Mouse (Mus musculus): Measurements from ENCODE around the gene Tkt. TPM values are rescaled to one million over a fixed set of nuclear protein-coding genes. Genes with fewer than 3 reads are reported as not detected.

The Tkt gene
- total RNA-seq, 2 experiments from 2014 or later = 195 to 517 TPM

GRCm38 (mm10) chr14:30584077-30584476 lies 35.9 kb downstream of the Tkt start:
- no peak for ATAC-seq (ENCODE audit: poor library complexity, severe bottlenecking)

DNA sequence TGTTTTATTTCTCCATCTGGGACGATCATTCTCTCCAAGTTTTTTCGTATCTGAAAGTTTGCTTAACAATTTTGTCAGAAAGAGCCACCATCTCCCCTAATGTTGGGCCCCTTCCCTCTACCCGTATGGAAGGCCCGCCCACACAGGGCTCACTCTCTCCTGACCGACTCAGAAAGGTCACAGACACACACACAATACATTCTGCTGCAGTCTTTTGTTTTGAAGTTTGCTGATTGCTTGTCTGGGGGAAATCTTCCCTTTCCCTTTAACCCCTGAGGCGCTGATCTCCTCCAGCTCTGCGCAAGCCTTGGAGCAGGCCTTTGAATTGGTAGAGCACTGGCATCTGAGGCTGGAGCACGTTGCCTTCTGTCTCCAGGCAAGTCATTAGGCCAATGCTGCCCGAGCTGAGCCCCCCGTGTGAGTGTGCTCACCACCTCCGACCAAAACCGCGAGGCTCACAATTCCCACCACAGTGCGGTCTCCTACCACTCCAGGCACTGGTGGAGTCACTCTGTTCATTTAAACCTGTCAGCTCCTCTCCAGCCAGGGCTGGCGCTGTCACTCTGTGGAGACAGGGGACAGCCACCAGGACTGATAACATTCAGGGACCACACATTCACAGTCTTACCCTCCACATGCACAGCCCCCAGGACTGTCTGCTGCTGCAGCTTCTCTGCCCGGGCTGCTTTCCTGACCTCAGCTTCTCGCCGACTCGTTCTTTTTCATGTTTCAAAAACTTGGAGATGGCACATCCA lies 36.5 kb downstream of the Tkt start:
- no peak for ATAC-seq (ENCODE audit: poor library complexity, severe bottlenecking)

GRCm38 (mm10) chr14:30585323-30585722 lies 37.2 kb downstream of the Tkt start:
- no peak for ATAC-seq (ENCODE audit: poor library complexity, severe bottlenecking)

- ATAC-seq (ENCODE audit: poor library complexity, severe bottlenecking) = no peak
These were observed 38.8 kb downstream of the Tkt start for GRCm38 (mm10) chr14:30586780-30587461.

DNA sequence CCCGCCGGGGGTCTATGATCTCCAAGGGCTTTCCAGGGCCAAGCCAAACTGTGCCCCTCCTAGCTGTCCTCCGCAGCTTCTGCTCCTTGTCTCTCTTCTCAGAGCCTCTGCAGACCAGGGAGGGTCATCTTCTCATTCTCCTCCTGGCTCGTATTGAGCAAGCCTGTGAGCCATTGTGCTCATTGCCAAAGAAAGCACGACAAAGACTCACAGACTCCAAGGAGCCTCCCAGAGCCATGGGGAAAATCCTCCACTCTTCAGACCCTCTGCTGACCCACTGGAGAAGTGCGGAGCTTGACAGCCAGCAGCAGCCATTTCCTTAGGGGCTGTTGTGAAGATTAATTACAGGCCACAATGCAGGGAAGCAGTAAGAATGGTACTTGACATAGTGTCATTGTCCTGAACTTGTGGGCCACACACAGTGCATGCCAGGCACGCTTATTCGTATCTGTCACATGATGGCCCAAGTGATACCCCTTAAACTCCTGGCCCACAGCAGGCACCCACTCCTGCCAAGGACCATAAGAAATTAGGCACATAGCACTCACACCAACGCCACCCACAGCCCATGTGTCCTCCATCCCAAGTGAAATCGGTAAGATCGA lies 42.0 kb downstream of the Tkt start:
- no peak for ATAC-seq (ENCODE audit: poor library complexity, severe bottlenecking)

- ATAC-seq (ENCODE audit: poor library complexity, severe bottlenecking) = no peak
These were observed 42.8 kb downstream of the Tkt start for GRCm38 (mm10) chr14:30590918-30591317.

DNA sequence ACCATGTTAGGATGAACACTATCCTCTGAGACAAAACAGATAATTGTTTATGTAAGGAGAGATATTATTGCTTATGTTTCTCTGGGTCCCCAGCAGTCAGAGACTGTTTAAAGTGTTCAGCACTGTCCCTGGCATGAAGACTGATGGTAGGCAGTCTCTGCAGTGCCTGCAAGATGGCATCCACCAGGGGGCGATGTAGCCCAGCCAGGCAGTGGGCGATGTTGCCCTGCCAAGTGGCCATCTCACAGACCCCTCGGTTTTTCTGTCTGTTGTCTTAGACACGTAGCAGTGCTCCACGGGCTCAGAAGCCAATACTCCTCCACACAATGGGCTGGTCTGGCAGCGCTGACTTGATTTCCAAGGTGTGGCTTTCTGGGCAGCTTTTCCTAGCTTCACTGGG lies 43.3 kb downstream of the Tkt start:
- ATAC-seq (ENCODE audit: poor library complexity, severe bottlenecking) = peak; percentile 47

- peak; percentile 84 for ATAC-seq (ENCODE audit: poor library complexity, severe bottlenecking)
These were observed 45.3 kb downstream of the Tkt start for GRCm38 (mm10) chr14:30593279-30594091.

GRCm38 (mm10) chr14:30594092-30594695 lies 46.0 kb downstream of the Tkt start:
- no peak for ATAC-seq (ENCODE audit: poor library complexity, severe bottlenecking)

DNA sequence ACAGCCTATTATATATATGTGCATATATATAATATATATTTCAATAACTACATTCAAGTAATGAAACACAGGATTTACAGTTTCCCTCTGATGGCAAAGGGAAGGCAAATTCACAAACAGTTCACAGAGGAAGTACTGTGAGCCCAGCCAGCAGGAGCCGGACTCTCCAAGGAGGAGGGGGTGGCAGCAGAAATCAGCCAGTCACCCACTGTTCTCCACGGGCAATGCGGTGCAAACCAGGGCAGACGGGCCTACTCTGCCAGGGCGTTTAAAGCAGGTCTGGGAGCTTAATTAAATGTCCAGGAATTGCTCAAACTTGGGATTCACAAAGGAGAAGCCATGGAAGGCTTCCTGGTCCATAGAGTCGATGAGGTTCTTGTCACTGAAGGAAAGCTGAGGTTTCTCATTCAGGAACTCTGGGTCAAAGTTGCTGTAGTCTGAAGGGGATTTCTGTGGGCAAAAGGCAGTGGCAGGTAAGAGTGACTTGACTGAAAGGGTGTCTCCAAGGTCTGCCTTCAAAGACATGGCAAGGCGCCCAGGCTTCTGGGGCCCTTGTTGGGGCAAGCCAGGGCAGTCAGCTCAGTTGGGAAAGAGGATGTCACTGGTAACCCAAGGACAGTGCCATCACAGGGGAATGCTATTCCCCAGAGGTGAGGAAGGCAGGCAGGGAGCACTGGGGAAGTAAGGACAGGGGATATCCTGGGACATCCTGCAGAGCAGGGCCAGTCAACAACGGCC lies 47.6 kb downstream of the Tkt start:
- ATAC-seq (ENCODE audit: poor library complexity, severe bottlenecking) = no peak

DNA sequence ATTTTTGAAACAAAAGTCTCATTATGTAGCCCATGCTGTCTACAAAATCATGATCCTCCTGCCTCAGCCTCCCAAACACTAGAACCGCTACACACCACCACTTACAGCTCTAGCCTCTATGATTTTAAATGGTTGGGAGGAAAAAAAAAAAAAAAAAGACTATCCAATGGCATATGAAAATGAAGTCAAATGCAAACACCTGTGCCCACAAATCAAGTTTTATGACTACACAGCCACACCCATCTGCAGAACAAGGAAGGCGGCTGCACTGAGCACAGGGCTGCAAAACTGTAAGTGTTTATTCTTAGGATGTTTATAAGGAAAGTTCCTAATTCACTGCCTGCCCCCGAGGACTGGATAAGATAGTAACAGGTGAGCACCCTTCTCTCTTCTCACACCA lies 48.2 kb downstream of the Tkt start:
- ATAC-seq (ENCODE audit: poor library complexity, severe bottlenecking) = no peak

GRCm38 (mm10) chr14:30597142-30597541 lies 49.0 kb downstream of the Tkt start:
- no peak for ATAC-seq (ENCODE audit: poor library complexity, severe bottlenecking)

GRCm38 (mm10) chr14:30606817-30607216 lies 58.7 kb downstream of the Tkt start:
- ATAC-seq (ENCODE audit: poor library complexity, severe bottlenecking) = no peak

- peak; percentile 58 for ATAC-seq (ENCODE audit: poor library complexity, severe bottlenecking)
These were observed 59.5 kb downstream of the Tkt start for GRCm38 (mm10) chr14:30607696-30608095.

DNA sequence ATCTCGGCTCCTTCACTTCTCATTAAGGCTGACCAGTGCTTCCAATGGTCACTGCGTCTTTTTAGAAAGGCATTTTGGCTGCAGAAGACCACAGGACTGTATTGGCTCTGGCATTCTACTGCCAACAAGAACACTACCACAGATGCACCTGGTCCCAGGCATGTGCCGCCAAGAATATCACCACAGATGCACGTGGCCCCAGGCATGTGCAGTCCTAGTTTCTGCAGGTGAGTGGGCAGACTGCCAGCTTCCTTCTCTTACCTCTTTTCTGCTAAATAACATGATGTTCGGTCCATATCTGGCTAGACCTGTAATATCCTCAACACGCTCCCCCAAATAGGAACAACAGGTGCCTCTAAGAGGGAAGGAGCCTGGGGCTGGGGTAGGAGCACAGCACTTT lies 60.0 kb downstream of the Tkt start:
- ATAC-seq (ENCODE audit: poor library complexity, severe bottlenecking) = no peak

GRCm38 (mm10) chr14:30609499-30609898 lies 61.3 kb downstream of the Tkt start:
- no peak for ATAC-seq (ENCODE audit: poor library complexity, severe bottlenecking)

- ATAC-seq (ENCODE audit: poor library complexity, severe bottlenecking) = no peak
These were observed 62.1 kb downstream of the Tkt start for GRCm38 (mm10) chr14:30610304-30610703.

GRCm38 (mm10) chr14:30610940-30611339 lies 62.8 kb downstream of the Tkt start:
- ATAC-seq (ENCODE audit: poor library complexity, severe bottlenecking) = no peak

DNA sequence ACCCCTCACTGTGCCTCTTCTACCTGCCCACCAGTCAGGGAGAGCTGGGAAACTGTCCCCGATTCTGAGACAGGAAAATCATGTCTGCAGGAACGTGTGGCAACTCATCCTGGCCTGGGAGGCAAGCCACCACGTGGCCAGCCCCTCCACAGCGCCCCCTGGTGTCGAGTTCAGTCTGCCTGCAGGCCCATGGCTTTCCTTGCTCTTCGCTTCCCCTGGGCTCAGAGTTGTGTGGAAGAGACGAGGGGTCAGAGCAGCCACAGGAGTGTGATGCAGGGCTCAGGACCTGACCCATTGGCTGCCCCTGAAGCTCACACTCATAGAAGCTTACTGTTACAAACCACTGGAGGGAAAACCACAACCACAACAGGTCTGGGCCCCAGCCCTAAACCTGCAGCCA lies 64.4 kb downstream of the Tkt start:
- peak; percentile 51 for ATAC-seq (ENCODE audit: poor library complexity, severe bottlenecking)
